Mouse (Mus musculus): ENCODE measurements at regions not wholly inside any gene's neighbourhood (a gene's known extent, or its start where the extent isn't known, plus 50 kb on each side); places are given as distances from the start of the nearest gene placed in this dataset.

DNA sequence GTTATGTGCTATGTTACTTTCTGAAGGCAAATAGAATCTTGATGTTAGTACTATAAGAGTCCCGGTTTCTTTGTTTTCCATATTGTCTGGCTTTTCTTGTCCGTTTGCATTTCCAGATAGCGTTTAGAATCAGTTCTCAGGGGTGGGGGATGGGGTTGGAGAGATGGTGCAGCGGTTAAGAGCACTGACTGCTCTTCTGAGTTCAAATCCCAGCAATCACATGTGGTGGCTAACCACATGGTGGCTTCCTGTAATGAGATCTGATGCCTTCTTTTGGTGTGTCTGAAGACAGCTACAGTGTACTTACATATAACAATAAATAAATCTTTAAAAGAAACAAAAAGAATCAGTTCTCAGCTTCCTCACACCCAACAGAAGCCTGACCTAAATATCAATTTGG is 623.5 kb upstream of the Gm10131 start:
- H3K4me1 ChIP-seq (replicated peaks; ENCODE audit: control insufficient read depth, insufficient read depth), result no peaks in the 10 kb centered on the region
- no peak for ATAC-seq (ENCODE audit: low FRiP score, low TSS enrichment)
- no peaks in the 10 kb centered on the region for H3K27me3 ChIP-seq (ENCODE audit: control insufficient read depth, insufficient read depth, low read length)
- no peaks in the 10 kb centered on the region for H3K9me3 ChIP-seq (ENCODE audit: control insufficient read depth, low read length)
- H3K4me2 ChIP-seq (replicated peaks; ENCODE audit: low read depth), result no peak overlapping the region
- H3K9ac ChIP-seq (ENCODE audit: low read length), result no peak overlapping the region
- WGBS, result 72% methylated on average over 4 of the region's 4 CpGs
- no peaks in the 10 kb centered on the region for H3K36me3 ChIP-seq (ENCODE audit: control insufficient read depth, insufficient read depth, low read length)
- TF ChIP-seq EP300 (optimal IDR thresholded peaks at IDR 0.05), result no peak
- TF ChIP-seq CTCF (IDR thresholded peaks at IDR 0.05; ENCODE audit: low read depth), result no peak
- H3K27ac ChIP-seq (replicated peaks), result no peak overlapping the region
- DNase-seq (ENCODE audit: low spot score), result no peak
- no peak overlapping the region for H3K4me3 ChIP-seq (ENCODE audit: low read depth, low read length)

- no peak for TF ChIP-seq CTCF (IDR thresholded peaks at IDR 0.05; ENCODE audit: low read depth)
- no peak for TF ChIP-seq EP300 (optimal IDR thresholded peaks at IDR 0.05)
- Histone ChIP-seq H3K4me2 (replicated peaks; ENCODE audit: low read depth) (no peak overlapping the region), H3K4me3 (ENCODE audit: low read depth, low read length) (no peak overlapping the region), H3K9ac (ENCODE audit: low read length) (no peak overlapping the region), H3K4me1 (replicated peaks; ENCODE audit: control insufficient read depth, insufficient read depth) (no peaks in the 10 kb centered on the region), H3K27me3 (ENCODE audit: control insufficient read depth, insufficient read depth, low read length) (no peaks in the 10 kb centered on the region), H3K9me3 (ENCODE audit: control insufficient read depth, low read length) (no peaks in the 10 kb centered on the region), H3K27ac (replicated peaks) (no peak overlapping the region), H3K36me3 (ENCODE audit: control insufficient read depth, insufficient read depth, low read length) (no peaks in the 10 kb centered on the region)
- 55% methylated on average over 2 of the region's 2 CpGs for WGBS
- DNase-seq (ENCODE audit: low spot score), result no peak
- ATAC-seq (ENCODE audit: low FRiP score, low TSS enrichment), result no peak
Measured at GRCm38 (mm10) chr8:34732808-34733207, 621.3 kb upstream of the Gm10131 start.

DNA sequence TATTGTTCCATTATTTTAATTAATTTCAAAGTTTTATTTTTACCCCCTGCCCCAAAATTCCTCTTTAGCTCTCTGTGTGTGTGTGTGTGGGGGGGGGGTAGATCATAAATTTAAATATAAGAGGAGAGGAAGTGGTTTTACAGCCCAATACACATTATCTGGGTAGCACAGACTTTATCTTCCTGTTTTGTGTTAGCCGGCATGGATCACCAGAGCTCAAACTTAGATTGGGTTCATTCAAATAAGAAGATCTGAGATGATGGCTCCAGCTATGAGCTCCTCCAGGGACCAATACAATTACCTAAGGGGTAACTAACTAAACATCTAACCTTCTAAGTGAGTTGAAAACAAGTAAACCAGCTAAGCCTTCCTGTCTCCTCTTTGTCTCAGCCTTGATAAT is 620.8 kb upstream of the Gm10131 start:
- ATAC-seq (ENCODE audit: low FRiP score, low TSS enrichment) (no peak), DNase-seq (ENCODE audit: low spot score) (no peak)
- 78% methylated on average over 1 of the region's 1 CpGs for WGBS
- no peaks in the 10 kb centered on the region for H3K9me3 ChIP-seq (ENCODE audit: control insufficient read depth, low read length)
- TF ChIP-seq CTCF (IDR thresholded peaks at IDR 0.05; ENCODE audit: low read depth) (no peak), EP300 (optimal IDR thresholded peaks at IDR 0.05) (no peak)
- no peaks in the 10 kb centered on the region for H3K27me3 ChIP-seq (ENCODE audit: control insufficient read depth, insufficient read depth, low read length)
- H3K36me3 ChIP-seq (ENCODE audit: control insufficient read depth, insufficient read depth, low read length), result no peaks in the 10 kb centered on the region
- no peak overlapping the region for H3K27ac ChIP-seq (replicated peaks)
- no peak overlapping the region for H3K9ac ChIP-seq (ENCODE audit: low read length)
- no peak overlapping the region for H3K4me3 ChIP-seq (ENCODE audit: low read depth, low read length)
- H3K4me1 ChIP-seq (replicated peaks; ENCODE audit: control insufficient read depth, insufficient read depth), result no peaks in the 10 kb centered on the region
- H3K4me2 ChIP-seq (replicated peaks; ENCODE audit: low read depth), result no peak overlapping the region

- H3K4me2 ChIP-seq (replicated peaks; ENCODE audit: low read depth), result no peak overlapping the region
- H3K27ac ChIP-seq (replicated peaks), result no peak overlapping the region
- DNase-seq (ENCODE audit: low spot score) (no peak), ATAC-seq (ENCODE audit: low FRiP score, low TSS enrichment) (no peak)
- WGBS, result 39% methylated on average over 12 of the region's 12 CpGs
- no peak overlapping the region for H3K4me3 ChIP-seq (ENCODE audit: low read depth, low read length)
- TF ChIP-seq CTCF (IDR thresholded peaks at IDR 0.05; ENCODE audit: low read depth), result no peak
- no peak for TF ChIP-seq EP300 (optimal IDR thresholded peaks at IDR 0.05)
- H3K9me3 ChIP-seq (ENCODE audit: control insufficient read depth, low read length), result no peaks in the 10 kb centered on the region
- no peaks in the 10 kb centered on the region for H3K27me3 ChIP-seq (ENCODE audit: control insufficient read depth, insufficient read depth, low read length)
- no peak overlapping the region for H3K9ac ChIP-seq (ENCODE audit: low read length)
- no peaks in the 10 kb centered on the region for H3K36me3 ChIP-seq (ENCODE audit: control insufficient read depth, insufficient read depth, low read length)
- no peaks in the 10 kb centered on the region for H3K4me1 ChIP-seq (replicated peaks; ENCODE audit: control insufficient read depth, insufficient read depth)
Measured at GRCm38 (mm10) chr8:34731096-34731999, 619.8 kb upstream of the Gm10131 start.

- Histone ChIP-seq H3K4me1 (replicated peaks; ENCODE audit: control insufficient read depth, insufficient read depth) (no peaks in the 10 kb centered on the region), H3K36me3 (ENCODE audit: control insufficient read depth, insufficient read depth, low read length) (no peaks in the 10 kb centered on the region), H3K4me3 (ENCODE audit: low read depth, low read length) (no peak overlapping the region), H3K9ac (ENCODE audit: low read length) (no peak overlapping the region), H3K27ac (replicated peaks) (no peak overlapping the region), H3K9me3 (ENCODE audit: control insufficient read depth, low read length) (no peaks in the 10 kb centered on the region), H3K27me3 (ENCODE audit: control insufficient read depth, insufficient read depth, low read length) (no peaks in the 10 kb centered on the region), H3K4me2 (replicated peaks; ENCODE audit: low read depth) (no peak overlapping the region)
- DNase-seq (ENCODE audit: low spot score), result no peak
- no peak for TF ChIP-seq CTCF (IDR thresholded peaks at IDR 0.05; ENCODE audit: low read depth)
- no peak for TF ChIP-seq EP300 (optimal IDR thresholded peaks at IDR 0.05)
- WGBS, result 85% methylated on average over 7 of the region's 7 CpGs
- ATAC-seq (ENCODE audit: low FRiP score, low TSS enrichment), result no peak
Measured at GRCm38 (mm10) chr8:34729585-34729984, 618.0 kb upstream of the Gm10131 start.

GRCm38 (mm10) chr8:34727699-34728098 is 616.2 kb upstream of the Gm10131 start:
- ATAC-seq (ENCODE audit: low FRiP score, low TSS enrichment) (no peak), DNase-seq (ENCODE audit: low spot score) (no peak)
- H3K4me1 ChIP-seq (replicated peaks; ENCODE audit: control insufficient read depth, insufficient read depth), result no peaks in the 10 kb centered on the region
- no peak overlapping the region for H3K9ac ChIP-seq (ENCODE audit: low read length)
- no peaks in the 10 kb centered on the region for H3K27me3 ChIP-seq (ENCODE audit: control insufficient read depth, insufficient read depth, low read length)
- no peak for TF ChIP-seq CTCF (IDR thresholded peaks at IDR 0.05; ENCODE audit: low read depth)
- no peak for TF ChIP-seq EP300 (optimal IDR thresholded peaks at IDR 0.05)
- no peaks in the 10 kb centered on the region for H3K9me3 ChIP-seq (ENCODE audit: control insufficient read depth, low read length)
- H3K4me2 ChIP-seq (replicated peaks; ENCODE audit: low read depth), result no peak overlapping the region
- no peaks in the 10 kb centered on the region for H3K36me3 ChIP-seq (ENCODE audit: control insufficient read depth, insufficient read depth, low read length)
- H3K27ac ChIP-seq (replicated peaks), result no peak overlapping the region
- no peak overlapping the region for H3K4me3 ChIP-seq (ENCODE audit: low read depth, low read length)
- 85% methylated on average over 8 of the region's 8 CpGs for WGBS

Data from stomach, postnatal 0 days (tissue).